Mouse (Mus musculus): Measurements from ENCODE around the gene 4930438A08Rik. TPM values are rescaled to one million over a fixed set of nuclear protein-coding genes. Genes with fewer than 3 reads are reported as not detected.
A peak's percentile ranks its signal among the peaks of the same experiment; 100 is the strongest.
"Not testable (repeated sequence)": the region's sequence is repeated elsewhere in the genome, so short reads cannot be mapped to it uniquely, and the experiment has no call there.

4930438A08Rik gene
- total RNA-seq (2017) = 0.41 and 0.92 TPM in 2 replicates

- ATAC-seq (replicated peaks; ENCODE audit: low read depth, poor library complexity, severe bottlenecking) = 0 out of 2 replicates have a peak, but pooled peaks have one; percentile 18
Observed at GRCm38 (mm10) chr11:58274572-58274971, at the start of gene 4930438A08Rik. Gene 4930438A08Rik, plus strand, starts transcription at chr11:58274799.

GRCm38 (mm10) chr11:58224872-58225271 is 49.7 kb upstream of the 4930438A08Rik start:
- ATAC-seq (replicated peaks; ENCODE audit: low read depth, poor library complexity, severe bottlenecking) = not testable (repeated sequence)

- ATAC-seq (replicated peaks; ENCODE audit: low read depth, poor library complexity, severe bottlenecking) = peak; percentile 85
Observed at GRCm38 (mm10) chr11:58225655-58226054, 48.9 kb upstream of the 4930438A08Rik start.

GRCm38 (mm10) chr11:58226425-58226824 is 48.2 kb upstream of the 4930438A08Rik start:
- no peak for ATAC-seq (replicated peaks; ENCODE audit: low read depth, poor library complexity, severe bottlenecking)

DNA sequence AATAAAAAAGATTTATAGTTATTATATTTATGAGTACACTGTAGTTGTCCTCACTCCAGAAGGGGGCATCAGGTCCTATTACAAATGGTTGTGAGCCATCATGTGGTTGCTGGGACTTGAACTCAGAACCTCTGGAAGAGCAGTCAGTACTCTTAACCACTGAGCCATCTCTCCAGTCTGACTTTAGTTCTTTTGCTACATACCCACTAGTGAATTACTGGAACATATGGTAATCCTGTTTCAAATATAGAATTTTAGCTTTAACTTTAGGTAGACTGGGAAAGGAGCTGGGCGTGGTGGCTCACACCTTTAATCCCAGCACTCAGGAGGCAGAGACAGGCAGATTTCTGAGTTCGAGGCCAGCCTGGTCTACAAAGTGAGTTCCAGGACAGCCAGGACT is 46.6 kb upstream of the 4930438A08Rik start:
- not testable (repeated sequence) for ATAC-seq (replicated peaks; ENCODE audit: low read depth, poor library complexity, severe bottlenecking)

DNA sequence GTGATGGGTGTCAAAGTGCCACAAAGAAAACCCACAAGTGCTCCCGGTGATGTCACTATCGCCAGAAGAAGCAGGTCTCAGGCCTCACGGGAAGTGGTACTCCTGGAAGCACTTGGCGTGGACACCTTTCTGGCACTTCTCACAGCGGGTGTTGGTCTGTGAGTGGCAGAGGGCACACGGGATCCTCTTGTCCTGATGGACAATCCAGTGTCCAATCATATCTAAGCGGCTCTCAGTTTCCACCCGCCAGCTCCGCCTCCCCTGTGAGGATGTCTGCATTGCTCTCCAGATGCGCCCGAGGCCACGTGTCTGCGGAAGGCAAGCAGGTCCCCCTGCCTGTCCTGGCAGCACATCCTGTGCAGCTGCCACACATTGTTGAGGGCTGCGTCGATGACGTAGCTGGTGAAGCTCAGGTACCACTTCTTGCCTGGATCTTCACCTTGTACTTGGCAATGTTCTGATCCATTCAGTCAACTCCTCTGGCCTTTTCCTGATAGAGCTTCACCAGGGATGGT is 44.1 kb upstream of the 4930438A08Rik start:
- ATAC-seq (replicated peaks; ENCODE audit: low read depth, poor library complexity, severe bottlenecking) = no peak

DNA sequence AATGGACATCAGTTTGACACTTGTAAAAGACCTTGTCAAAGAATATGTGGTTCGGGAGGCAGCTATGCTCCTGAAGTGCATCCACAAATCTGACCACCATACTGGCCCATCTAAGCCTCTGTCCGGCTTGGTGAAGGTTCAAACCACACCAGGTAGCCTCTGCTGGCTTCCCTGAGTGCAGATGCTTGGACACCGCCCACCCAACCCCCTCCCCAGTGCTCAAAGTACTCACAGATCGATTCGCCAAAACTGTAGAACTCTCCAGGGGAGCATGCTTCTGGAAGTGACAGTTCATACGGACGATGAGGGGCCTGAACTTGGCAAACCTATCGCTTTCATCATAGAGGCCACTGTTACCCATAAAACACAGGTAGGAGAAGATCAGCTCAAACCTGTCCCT is 43.4 kb upstream of the 4930438A08Rik start:
- ATAC-seq (replicated peaks; ENCODE audit: low read depth, poor library complexity, severe bottlenecking) = no peak

DNA sequence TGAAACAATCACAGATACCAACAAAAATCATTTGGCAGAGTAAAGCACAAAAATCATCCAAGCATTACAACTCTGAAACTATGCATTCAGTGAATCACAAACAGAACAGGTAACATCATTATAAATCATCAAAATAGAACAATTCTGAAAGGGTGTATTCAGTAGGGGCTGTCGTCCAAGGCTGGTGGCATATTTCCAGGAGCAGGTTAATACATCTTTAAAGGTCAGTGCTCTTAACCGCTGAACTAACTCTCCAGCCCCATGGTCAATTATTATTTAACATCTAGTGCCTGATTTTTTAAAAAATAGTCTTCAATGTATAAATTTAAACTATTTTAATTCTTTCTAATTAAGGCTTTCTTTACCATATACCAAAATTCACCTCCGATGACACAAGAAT is 40.0 kb upstream of the 4930438A08Rik start:
- ATAC-seq (replicated peaks; ENCODE audit: low read depth, poor library complexity, severe bottlenecking) = not testable (repeated sequence)

DNA sequence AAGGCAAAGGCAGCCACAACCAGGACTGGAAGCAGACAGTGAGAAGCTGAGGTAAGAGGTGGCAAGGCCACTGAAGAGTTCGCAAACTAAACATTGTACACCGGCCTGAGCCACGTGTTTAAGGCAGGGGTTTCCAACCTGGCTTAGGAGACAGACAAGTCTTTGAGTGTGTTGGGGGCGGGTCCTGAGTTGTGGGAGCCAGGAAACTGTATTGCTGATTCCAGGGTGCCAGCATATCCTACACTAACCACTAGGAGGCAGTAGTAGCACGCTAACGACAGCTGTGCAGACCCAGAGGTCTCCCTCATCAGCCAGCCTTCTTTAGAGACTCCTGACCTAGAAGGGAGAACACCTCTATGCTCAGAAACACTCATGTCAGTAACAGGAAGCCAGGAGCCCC is 39.4 kb upstream of the 4930438A08Rik start:
- peak; percentile 54 for ATAC-seq (replicated peaks; ENCODE audit: low read depth, poor library complexity, severe bottlenecking)

GRCm38 (mm10) chr11:58238840-58239791 is 35.5 kb upstream of the 4930438A08Rik start:
- ATAC-seq (replicated peaks; ENCODE audit: low read depth, poor library complexity, severe bottlenecking) = peak; percentile 98

GRCm38 (mm10) chr11:58247294-58247693 is 27.3 kb upstream of the 4930438A08Rik start:
- no peak for ATAC-seq (replicated peaks; ENCODE audit: low read depth, poor library complexity, severe bottlenecking)

DNA sequence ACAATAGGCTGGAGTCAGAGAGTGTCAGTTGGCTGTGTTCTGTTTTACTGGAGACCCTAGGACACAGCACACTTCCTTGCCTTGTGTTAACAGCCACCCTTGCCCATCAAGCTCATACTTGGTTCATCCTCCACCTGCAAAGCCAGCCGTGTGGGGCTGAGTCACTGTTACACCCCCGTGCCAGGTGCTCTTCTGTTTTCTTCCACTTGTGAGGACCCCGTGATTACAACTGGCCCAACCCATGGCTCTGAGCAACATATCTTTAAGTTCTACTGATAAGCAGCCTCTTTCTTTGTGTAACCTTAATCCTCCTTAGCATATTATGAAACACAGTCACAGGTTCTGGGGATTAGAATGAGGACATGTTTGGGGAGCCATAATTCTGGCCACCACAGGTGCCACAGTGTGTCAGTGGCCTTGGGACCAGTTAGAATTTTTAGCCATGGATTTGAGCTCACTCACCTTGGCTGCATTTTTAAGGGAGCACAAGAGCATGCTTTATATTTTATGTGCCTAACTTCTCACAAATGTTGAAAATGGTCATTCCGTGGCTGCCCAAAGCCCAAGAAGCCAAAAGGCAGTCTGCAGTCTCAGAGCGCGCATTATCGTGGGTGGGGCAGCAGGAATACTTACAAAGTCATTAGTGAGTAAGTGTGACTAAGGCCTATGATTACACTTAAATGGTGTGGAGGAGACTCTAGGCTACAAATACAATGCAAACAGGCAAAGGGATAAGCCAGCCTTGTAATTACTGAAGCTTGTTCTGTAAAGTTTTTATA is 25.2 kb upstream of the 4930438A08Rik start:
- no peak for ATAC-seq (replicated peaks; ENCODE audit: low read depth, poor library complexity, severe bottlenecking)

DNA sequence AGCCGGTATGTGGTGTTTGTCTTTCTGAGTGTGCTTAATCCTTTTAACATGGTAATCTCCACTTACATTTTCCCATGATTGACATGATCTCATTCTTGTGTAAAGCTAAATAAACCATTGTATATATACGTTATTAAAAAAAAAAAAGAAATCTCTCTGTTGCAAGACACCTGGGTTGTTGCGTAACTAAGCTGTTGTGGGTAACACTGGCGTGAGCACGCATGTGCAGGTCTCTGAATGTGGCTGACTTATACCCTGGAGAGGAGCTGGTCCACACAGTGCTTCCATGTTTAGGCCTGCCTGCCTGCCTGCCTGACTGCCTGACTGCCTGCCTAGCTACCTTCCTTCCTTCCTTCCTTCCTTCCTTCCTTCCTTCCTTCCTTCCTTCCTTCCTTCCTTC is 24.0 kb upstream of the 4930438A08Rik start:
- ATAC-seq (replicated peaks; ENCODE audit: low read depth, poor library complexity, severe bottlenecking) = peak; percentile 52

- no peak for ATAC-seq (replicated peaks; ENCODE audit: low read depth, poor library complexity, severe bottlenecking)
Observed at GRCm38 (mm10) chr11:58254411-58254810, 20.2 kb upstream of the 4930438A08Rik start.

GRCm38 (mm10) chr11:58257816-58258215 is 16.8 kb upstream of the 4930438A08Rik start:
- no peak for ATAC-seq (replicated peaks; ENCODE audit: low read depth, poor library complexity, severe bottlenecking)

DNA sequence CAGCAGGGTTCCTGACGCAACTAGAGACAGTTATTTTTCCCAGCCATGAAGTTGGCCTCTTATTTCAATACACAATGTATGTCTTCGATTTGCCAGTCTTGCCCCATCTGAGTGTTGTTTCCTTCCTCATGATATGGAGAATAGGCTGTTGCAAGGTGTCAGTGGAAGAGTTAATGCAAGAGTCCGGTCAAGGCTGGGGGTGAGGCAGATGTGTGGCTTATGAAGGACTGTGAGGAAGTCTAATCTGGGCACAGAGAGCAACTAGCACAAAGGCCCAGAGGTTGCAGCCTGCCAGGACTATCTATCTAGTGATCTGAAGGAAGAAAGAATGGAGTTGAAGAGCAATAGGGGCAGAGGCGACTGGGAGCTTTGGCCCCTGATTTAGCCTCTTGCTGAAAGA is 14.4 kb upstream of the 4930438A08Rik start:
- ATAC-seq (replicated peaks; ENCODE audit: low read depth, poor library complexity, severe bottlenecking) = no peak

- no peak for ATAC-seq (replicated peaks; ENCODE audit: low read depth, poor library complexity, severe bottlenecking)
Observed at GRCm38 (mm10) chr11:58261826-58262225, 12.8 kb upstream of the 4930438A08Rik start.

GRCm38 (mm10) chr11:58262336-58262735 is 12.3 kb upstream of the 4930438A08Rik start:
- no peak for ATAC-seq (replicated peaks; ENCODE audit: low read depth, poor library complexity, severe bottlenecking)

DNA sequence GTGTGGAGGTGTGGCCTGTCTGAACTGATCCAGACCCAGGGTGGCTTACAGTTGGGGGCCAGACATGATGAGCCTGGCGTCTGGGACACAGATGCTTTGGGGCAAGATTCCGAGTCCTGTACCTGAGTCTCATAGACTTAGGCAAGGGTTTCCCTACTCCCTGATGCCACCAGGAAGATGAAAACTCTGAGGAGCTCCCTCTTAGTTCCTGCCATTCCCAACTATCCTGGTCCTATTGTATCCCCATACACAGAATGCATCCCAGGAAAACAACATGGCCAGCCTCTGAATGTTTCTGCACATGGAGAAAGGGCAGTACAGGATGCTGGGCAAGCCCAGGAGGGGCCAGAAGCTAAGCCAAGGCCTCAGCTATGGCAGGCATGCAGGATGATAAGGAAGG is 11.1 kb upstream of the 4930438A08Rik start:
- ATAC-seq (replicated peaks; ENCODE audit: low read depth, poor library complexity, severe bottlenecking) = no peak

DNA sequence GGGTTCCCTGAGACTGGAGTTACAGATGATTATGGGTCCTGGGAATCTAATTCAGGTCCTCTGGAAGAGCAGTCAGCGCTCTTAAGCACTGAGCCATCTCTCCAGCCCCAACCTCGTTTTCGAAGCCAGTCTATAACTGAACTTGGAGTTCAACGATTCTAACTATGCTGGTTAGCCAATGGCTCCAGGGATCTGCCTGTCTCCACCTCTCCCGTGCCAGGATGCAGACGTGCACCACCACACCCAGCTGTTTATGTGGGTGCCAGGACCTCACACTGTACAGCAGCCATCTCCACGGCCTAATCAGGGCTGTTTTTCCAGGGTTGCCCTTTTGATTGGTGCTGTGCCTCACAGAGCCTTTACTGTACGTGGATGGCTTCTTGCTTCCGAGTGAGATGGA is 10.1 kb upstream of the 4930438A08Rik start:
- no peak for ATAC-seq (replicated peaks; ENCODE audit: low read depth, poor library complexity, severe bottlenecking)

- no peak for ATAC-seq (replicated peaks; ENCODE audit: low read depth, poor library complexity, severe bottlenecking)
Observed at GRCm38 (mm10) chr11:58268285-58268684, 6.3 kb upstream of the 4930438A08Rik start.
